Mouse (Mus musculus): ENCODE results near the gene P3h4.

Gene P3h4

DNA sequence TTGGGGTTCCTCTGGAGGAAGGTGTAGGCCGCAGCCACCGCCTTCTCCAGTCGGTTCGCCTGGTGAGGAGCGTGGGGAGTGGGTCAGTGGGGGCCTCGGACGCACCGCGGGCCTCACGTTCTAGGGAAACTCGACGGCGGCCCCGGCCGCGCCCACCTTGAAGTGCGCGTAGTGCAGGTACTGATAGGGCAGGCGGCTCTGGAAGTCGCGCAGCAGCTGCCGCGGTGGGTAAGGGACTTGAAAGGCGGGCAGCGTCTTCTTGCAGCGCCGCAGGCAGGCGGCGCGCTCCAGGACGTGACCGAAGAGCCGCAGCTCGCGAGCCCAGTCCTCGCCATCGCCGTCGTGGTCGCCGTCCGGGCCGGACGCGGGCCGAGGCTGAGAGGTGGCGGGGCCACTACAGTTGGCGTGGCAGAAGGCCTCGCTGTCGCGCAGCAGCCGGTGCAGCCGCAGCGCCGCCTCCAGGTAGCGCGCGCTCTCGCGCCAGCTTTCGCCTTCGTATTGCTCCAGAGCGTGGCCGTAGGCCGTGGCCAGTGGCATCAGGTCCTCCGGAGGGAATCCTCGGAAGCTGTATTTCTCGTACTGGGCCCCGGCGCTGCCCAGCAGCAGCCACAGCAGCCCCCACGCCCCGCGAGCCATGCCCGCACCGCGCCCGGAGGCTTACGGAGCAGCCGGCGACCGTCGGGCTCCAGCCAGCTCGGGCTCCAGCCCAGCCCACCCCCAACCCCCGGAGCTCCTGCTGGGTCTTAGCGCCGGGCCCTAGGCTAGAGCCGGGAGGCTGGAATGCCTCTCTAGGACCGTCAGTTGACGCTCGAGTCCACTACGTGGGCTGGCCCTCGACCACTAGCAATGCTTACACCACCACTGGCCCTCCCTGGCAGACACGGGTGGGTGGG, at the start of gene P3h4:
Gene P3h4, minus strand, starts transcription at position 816 of the 893 bp plus-strand sequence.
- DNase-seq (ENCODE audit: low spot score): no peak

DNA sequence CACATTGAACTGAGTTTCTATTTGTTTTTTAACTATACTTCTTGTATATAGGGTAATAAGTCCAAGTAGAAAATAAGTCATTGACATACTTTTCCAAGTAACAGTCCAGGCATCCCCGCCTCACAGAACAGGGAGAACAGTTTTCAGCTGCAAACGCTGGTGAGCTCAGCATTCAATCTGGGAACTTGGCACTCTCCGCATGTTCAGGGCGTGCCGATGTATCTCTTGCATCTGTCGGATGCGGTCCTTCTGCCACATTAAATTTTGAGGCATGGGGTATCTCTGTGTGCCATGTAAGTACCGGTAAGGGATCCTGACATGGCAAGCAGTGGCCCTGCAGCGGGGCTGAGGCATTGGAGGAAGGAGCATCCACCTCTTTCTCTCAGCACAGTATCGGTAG, 48.1 kb upstream of the P3h4 start:
- no peak for DNase-seq (ENCODE audit: low spot score)

DNA sequence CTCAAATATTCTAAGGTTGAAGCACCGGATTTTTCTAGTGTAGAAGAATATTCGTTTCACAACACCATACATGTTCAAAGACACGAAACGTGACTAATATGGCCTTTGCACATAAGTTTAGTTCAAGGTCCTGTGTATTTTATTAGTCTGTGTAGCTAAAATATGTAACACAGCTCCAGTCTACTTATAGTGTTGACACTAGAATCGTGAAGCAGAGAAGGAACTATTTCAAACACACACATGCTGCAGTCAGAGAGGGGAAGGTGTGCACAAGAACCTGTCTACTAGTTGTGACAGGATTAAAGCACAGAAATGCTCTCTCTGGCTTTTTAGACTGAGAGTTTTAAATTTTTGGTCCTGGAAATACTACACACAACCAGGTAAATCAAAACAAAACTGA, 43.1 kb upstream of the P3h4 start:
- no peak for DNase-seq (ENCODE audit: low spot score)

DNA sequence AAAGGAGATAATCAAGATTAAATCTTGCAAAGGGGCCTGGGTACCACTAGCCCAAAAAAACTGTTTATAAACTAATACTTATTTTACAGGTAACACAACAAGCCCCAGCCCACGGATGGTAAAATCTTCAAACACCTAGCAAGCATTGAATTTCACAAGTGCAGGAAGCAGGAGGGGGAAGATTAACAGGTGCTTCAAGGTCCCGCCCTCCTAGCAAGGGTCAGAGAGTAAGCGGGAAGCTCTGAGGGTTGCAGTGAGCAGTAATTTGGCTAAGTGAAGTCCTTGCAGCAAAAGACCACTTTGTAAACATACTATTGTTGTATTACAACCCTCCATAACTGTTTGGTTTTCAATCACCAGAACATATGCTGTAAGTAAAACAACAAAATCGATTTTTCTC, 42.6 kb upstream of the P3h4 start:
- DNase-seq (ENCODE audit: low spot score): no peak

DNA sequence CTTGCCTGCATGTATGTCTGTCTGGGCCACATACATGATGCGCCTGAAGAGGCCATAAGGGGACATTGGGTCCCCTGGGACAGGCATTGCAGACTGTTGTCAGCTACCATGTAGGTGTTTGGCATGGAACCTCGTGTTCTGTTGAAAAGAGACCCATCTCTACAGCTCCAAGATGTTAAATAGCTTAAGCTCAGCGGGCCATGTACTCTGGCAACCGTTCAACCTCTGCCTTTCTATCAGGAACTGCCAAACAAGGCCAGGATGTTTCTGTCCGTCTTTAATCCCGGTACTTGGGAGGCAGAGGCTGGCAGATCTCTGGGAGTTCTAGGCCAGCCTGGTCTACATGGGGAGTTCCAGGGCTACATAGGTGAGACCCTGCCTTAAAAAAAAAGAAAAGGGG, 28.0 kb upstream of the P3h4 start:
- DNase-seq (ENCODE audit: low spot score): no peak

DNA sequence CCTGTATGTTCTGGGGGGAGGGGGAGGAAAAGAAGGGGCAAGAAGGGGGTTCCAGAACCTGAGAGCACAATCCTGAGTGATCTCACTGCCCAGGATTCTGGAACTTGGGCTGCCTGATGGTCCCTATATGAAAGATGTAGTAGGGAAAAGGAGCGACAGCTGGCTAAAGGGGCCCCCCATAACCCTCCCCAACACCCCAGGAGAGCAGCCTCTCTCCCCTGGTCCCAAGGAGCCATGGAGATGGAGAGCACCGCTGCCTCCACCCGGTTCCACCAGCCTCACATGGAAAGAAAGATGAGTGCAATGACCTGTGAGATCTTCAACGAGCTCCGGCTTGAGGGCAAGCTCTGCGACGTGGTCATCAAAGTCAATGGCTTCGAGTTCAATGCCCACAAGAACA, 27.2 kb upstream of the P3h4 start, which contains the start of the genes Nt5c3b and Klhl10:
Gene Nt5c3b, minus strand, starts transcription at position 12 of the 400 bp plus-strand sequence.
Gene Klhl10, plus strand, starts transcription at position 121 of the 400 bp plus-strand sequence.
- no peak for DNase-seq (ENCODE audit: low spot score)

DNA sequence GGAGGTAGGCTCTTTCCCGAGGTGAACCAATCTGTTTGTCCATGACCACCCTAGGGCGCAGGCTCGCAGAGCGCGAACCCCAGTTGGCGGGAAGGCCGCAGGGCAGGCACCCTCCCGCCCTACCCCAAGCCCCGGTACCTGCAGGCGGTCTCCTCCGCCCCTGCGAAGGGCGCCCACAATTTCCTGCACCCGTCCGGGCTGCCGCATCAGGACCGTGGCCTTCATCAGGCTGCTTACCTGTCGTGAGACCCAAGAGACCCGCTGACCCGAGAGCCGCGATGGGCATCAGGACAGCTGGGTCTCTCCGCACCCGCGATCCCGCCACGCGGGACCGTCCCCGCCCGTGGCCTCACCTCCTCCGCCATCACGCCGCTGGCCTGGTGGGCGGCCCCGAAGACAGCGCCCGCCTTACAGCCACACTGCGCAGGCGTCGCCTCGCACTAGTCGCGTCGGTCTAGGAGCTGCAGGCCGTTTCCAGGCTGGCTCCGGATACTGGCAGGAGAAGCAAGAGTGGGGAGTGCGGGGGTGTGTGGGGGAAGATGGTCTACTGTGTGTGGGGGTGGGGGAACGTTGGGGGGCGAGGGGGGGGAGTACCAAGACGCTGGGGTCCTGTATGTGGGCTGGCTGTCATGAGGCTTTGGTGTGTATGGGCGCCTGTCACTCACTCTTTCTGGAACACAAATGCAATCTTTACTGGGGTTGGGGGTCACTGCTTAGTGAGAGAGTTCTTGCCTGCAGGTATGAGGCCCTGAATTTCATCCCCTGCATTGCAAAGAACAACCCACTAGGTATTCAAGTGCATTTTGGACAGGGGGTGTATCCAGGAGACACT, 26.3 kb upstream of the P3h4 start:
- peak; percentile 49 for DNase-seq (ENCODE audit: low spot score)

DNA sequence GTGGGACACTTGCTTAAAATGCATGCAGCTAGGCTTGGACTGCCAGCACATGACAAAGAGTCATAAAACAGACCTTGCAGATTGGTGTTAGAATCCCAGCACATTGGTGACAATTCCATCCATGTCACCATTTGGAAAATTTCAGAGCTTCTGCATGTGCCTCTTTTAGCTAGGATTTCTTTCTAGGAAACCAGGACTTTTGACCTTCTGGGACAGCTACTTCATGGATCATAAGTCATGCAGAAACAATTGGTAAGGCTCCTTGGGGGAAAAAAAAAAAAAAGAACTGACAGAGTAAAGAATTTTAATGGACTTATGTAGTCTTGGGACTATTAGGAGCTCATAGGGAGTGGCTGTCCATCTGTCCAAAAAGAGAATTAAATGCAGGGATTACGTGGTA, 23.3 kb upstream of the P3h4 start:
- no peak for DNase-seq (ENCODE audit: low spot score)

DNA sequence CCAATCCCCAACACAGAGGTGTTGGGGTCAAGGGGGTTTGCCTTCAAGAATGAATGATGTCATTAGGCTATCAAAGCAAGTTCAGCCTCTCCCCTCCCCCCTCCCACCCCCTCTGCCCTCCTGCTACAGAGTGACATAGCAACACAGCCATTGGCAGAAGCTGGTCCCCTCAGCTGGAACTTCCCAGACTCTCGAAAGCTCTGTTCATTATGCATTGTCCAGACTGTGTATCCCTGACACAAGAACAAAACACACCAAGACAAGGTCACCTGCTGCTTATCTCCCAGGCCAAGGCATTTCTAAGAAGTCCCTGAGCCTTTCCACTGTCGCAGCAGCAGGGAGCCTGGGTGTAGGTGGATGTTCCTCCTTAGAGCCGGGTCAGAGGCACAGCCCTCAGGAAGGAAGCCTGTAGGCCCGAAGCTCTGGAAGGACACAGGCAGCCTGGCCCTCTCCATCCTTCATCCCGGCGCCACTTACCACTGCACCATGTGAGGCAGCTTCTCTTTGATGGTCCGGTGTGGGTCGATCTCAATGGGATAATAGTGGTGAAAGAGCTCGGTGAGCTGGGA, 21.1 kb upstream of the P3h4 start:
- no peak for DNase-seq (ENCODE audit: low spot score)

DNA sequence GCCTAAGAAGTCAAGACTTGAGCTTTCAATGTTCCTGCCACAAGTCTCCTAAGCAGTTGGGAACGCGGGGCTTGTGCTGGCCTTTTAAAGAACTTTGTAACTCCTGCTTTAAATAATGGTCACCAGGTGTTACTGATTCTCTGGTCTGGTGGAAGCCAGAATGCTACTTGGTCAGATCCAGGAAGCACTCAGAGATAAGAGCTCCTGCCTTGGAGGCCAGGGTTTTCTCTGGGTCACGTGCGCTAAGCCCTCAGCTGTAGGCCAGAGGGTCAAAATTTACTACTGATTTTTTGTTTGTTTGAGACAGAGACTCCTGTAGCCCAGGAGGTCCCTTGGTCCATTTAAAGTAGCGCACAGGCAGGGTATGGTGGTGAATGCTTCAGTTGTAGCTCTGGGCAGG, 17.4 kb upstream of the P3h4 start:
- no peak for DNase-seq (ENCODE audit: low spot score)

DNA sequence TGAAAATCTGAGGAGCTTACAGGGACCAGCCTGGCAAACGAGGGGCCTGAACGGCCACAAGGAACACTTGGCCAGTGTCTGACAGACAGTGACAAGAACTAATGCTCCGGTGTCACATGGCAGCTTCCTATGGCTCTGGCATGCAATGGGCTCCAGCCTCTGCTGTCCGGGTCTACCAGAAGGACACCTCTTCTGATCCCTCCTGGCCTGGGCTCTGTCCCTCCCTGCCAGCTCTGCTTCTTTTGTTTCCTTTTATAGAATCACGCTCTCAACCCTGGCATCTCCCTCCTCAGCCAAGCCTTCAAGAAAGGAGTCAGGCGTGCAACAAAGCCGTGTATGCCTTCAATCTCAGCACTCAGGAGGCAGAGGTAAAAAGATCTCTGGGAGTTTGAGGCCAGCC, 15.4 kb upstream of the P3h4 start:
- DNase-seq (ENCODE audit: low spot score): no peak

DNA sequence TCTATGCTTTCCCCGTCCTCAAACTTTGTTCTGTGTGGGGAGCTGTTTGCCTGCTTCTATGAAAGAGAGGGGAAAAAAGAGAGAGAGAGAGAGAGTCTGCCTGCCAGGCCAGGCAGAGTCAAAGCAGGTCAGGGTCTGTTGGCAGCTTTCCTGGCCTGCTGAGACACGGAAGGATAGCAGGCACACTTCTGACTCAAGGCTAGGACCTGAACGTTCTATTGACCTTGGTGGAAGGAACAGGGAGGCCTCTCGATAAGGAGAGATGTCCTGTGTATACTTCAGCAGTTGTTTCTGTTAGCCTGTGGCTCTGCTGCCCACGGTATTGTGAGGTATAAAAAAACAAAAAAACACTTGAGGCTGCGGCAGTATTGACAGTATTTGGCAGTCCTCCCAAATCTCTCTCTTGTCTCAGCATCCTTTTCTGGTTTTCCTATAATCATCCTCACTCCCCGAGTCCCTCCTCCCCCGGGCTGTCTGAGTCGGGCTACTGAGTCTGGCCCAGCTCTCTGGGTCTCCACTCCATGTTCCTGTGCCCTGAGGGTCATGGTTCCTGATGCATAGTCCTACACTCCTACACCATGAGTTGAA, 14.1 kb upstream of the P3h4 start:
- DNase-seq (ENCODE audit: low spot score): no peak

DNA sequence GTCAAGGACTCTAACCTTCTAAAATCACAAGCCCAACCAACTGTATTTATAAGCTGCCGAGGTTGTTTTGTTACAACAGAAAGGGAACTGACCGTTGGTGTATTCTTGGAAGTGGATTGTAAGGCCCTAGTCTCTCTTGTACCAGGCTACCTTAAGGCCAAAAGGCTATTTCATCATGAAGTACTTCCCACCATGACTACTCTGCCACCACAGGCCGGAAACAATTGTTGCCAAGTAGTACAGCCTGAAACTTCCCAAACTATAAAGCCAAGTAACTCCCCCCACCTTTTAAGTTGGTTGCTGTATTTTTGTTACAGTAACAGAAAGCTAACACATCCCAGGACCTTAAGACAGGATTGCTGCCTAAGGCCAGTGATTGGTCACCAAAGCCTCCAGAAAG, 12.2 kb upstream of the P3h4 start:
- no peak for DNase-seq (ENCODE audit: low spot score)

DNA sequence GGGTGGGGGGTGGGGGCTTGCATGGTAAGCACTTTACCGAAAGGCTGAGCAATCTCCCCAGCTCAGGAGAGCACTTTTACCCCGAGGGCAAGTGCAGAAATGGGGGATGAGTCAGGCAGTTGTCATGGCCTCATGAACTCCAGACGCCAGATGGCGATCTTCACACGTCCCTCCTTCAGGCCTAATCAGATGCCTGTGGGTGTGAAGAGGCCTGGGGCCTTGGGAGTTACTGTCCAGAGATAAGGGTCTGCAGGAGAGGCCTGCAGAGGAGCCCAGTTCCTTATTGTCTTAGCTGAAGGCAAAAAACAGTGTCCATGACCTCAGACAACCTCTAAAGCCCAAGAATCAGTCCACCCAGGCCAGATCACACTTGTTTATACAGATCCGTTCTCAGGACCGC, 11.2 kb upstream of the P3h4 start:
- no peak for DNase-seq (ENCODE audit: low spot score)

DNA sequence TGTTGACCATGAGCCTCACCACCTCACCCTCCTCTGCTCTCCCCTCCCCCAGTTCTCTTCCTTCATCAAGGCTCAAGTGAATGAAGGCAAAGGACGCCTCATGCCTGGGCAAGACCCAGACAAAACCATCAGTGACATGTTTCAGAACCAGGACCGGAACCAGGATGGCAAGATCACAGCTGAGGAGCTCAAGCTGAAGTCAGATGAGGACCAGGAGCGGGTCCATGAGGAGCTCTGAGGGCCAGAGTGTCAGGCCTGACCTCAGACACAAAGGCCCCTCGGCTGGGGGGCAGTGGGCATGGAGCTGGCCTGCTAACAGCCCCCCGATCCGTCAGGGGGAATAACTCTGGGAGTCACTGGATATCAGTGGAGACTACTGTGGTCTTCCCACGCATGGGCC, 9.2 kb upstream of the P3h4 start:
- no peak for DNase-seq (ENCODE audit: low spot score)

DNA sequence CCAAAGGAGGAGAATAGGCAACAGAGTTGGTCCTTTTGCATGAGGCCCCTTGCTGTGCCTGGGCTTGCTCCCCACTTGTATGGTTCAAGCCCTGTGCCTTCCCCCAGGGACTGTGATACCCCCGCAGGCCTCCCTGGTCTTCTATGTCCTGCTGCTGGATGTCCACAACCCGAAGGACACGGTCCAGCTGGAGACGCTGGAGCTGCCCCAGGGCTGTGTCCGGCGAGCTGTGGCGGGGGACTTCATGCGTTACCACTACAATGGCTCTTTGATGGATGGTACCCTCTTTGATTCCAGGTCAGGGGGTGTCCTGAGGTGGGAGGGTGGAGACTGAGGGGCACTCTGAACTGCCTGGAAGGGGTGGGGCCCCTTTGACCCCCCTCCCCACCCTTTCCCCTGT, 6.9 kb upstream of the P3h4 start:
- no peak for DNase-seq (ENCODE audit: low spot score)

DNA sequence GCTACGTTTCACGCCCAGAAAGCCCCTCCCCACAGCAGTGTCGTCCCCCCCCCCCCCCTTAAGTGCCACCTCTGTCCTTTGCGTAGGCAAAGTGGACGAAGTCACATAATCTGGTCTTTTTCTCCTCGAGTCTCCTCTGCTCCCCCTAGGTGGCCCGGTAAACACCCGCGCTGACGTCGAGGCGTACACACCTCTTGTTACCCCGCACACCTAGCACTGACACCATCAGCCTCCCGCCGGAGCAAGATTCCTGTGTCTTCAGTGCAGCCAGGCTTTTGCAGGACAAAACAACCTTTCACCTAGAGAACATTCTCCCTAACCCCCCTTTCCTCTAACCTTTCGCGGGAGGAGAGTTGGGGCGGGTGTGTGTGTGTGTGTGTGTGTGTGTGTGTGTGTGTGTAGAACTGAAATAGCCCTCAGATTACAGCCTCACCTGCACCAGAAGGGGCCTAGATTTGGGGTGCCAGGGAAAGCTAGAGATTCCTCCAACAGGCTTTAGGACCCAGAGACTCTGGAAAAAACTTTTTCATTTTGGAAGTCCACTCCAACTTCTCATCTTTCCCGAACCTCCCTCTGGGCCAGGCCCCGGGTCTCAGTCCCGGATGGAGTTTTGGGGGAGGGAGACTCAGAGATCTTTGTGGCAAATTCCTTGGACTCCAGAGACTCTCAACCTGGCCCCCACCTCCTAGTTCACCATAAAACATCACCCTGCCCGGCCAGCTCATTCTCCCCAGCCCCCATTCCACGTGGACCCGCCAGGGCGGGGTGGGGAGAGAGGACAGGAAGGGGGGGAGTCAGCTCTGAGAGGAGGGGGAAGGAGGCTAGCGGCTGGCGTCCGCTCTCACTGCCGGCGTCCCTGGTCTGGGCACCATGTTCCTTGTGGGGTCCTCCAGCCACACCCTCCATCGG, 532 bp upstream of the P3h4 start, which contains the start of gene Fkbp10:
Gene Fkbp10, plus strand, starts transcription at position 784 of the 909 bp plus-strand sequence.
- no peak for DNase-seq (ENCODE audit: low spot score)

DNA sequence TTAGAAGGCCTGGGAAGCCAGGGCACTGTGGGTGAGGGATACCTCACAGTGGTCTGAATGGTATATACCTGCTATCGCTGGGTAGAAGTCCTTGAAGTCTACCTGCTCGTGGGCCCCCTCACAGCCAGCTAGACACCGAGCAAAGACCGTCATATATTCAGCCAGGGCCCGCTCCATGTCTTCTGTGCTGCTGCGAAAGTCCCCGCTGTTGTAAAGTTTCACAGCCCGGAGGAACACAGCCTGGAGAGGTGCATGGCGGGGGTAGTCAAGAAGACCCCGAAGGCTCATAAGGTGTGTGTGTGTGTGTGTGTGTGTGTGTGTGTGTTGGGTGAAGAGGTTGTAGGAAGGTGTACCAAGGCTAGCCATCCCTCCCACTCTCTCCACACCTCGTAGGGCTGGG, 1.1 kb downstream of the P3h4 start:
- no peak for DNase-seq (ENCODE audit: low spot score)

DNA sequence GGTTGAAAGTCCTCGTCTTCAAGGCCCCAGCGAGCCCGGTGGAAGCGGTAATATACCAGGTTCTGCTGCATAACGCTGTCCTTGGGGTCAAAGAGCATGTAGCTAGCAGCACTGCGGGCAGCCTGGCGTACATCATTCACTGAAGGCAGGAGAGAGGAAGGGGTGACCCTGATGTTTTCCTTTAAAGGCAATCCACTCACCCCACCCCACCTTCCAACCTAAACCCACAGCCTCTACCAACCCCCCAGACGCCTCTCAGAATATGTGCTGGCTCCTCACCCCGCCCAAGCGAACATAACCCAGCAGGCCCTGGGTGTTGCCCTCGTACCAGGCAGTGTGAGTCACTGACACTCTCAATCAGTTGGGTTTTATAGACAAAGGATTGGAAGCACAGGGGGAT, 2.9 kb downstream of the P3h4 start:
- DNase-seq (ENCODE audit: low spot score): no peak

DNA sequence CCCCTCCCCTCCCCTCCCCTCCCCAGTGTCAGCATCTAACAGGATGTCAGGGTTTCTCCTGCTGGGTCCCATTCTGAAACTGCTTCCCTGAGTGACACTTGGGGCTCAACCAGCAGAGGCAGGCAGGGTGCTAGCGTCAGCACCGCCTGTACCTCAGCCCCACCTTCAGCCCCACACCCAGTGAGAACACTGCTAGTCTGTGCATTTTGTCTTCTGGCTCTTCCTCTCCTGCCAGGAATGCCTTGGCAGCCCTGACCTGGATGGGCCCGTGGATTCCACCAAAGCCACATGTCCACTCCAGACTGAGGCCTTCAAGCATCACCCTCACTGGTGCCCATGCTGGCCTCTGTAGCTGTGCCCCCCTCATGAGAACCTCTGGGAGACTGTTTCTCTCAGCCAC, 5.0 kb downstream of the P3h4 start:
- no peak for DNase-seq (ENCODE audit: low spot score)

DNA sequence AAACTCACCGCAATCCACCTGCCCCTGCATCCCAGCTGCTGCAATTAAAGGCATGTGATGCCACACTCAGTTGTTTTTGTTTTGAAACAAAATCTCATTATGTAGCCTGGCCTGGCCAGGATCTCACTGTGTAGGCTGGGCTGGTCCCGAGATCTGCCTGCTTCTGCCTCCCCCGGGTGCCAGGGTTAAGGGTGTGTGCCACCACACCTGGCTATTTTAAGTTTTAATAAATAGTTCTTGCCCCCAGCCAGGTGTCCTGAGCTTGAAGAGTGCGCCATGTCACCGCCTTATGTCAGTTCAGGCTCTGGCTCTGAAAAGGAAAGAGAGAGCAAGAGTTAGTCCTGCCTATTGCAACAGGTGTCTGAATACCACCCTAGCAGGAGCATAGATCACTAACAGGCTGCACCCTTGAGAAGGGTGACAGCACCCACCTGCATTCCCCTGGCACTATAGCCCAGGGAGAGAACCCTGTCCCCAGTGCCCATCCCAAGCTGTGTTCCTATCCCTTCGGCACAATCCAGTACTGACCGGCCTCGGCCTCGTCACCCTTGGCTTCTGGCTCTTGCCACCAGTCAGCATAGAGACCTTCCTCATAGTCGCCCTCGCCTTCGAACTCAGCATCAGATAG, 5.7 kb downstream of the P3h4 start:
- no peak for DNase-seq (ENCODE audit: low spot score)

All from urinary bladder, postnatal 10 days (tissue).